Mouse (Mus musculus) lung, postnatal 14 days (tissue): Measurements from ENCODE around the gene Arl15.
A peak's percentile ranks its signal among the peaks of the same experiment; 100 is the strongest.

Experiments used
- DNase-seq: peaks from one replicate; pipeline ENCODE4 v3.0.0; 2021

The Arl15 gene

GRCm38 (mm10) chr13:113937231-113937630, 142.9 kb downstream of the Arl15 start:
- no peak for DNase-seq

GRCm38 (mm10) chr13:113938561-113938960, 144.3 kb downstream of the Arl15 start:
- no peak for DNase-seq

GRCm38 (mm10) chr13:113939097-113939496, 144.8 kb downstream of the Arl15 start:
- no peak for DNase-seq

GRCm38 (mm10) chr13:113939681-113940080, 145.4 kb downstream of the Arl15 start:
- no peak for DNase-seq

GRCm38 (mm10) chr13:113940151-113940550, 145.8 kb downstream of the Arl15 start:
- DNase-seq: no peak

- no peak for DNase-seq
Measured at GRCm38 (mm10) chr13:113941943-113942342, 147.6 kb downstream of the Arl15 start.

GRCm38 (mm10) chr13:113947546-113947945, 153.2 kb downstream of the Arl15 start:
- DNase-seq: no peak

GRCm38 (mm10) chr13:113949708-113950107, 155.4 kb downstream of the Arl15 start:
- DNase-seq: no peak

GRCm38 (mm10) chr13:113950131-113950530, 155.8 kb downstream of the Arl15 start:
- no peak for DNase-seq

GRCm38 (mm10) chr13:113957438-113957837, 163.1 kb downstream of the Arl15 start:
- DNase-seq: no peak

- no peak for DNase-seq
Measured at GRCm38 (mm10) chr13:113964945-113965344, 170.6 kb downstream of the Arl15 start.

- DNase-seq: peak; percentile 57
Measured at GRCm38 (mm10) chr13:113970706-113971105, 176.4 kb downstream of the Arl15 start.

GRCm38 (mm10) chr13:113972401-113972800, 178.1 kb downstream of the Arl15 start:
- DNase-seq: no peak

- DNase-seq: no peak
Measured at GRCm38 (mm10) chr13:113974866-113975265, 180.6 kb downstream of the Arl15 start.

- DNase-seq: no peak
Measured at GRCm38 (mm10) chr13:113975722-113976121, 181.4 kb downstream of the Arl15 start.

GRCm38 (mm10) chr13:113976936-113977335, 182.6 kb downstream of the Arl15 start:
- DNase-seq: no peak

- no peak for DNase-seq
Measured at GRCm38 (mm10) chr13:113980739-113981460, 186.6 kb downstream of the Arl15 start.

GRCm38 (mm10) chr13:113981461-113982000, 187.2 kb downstream of the Arl15 start:
- no peak for DNase-seq

GRCm38 (mm10) chr13:113983633-113984032, 189.3 kb downstream of the Arl15 start:
- no peak for DNase-seq

GRCm38 (mm10) chr13:113984491-113984890, 190.2 kb downstream of the Arl15 start:
- no peak for DNase-seq

- peak; percentile 31 for DNase-seq
Measured at GRCm38 (mm10) chr13:113986864-113987562, 192.7 kb downstream of the Arl15 start.

- no peak for DNase-seq
Measured at GRCm38 (mm10) chr13:113990247-113990646, 195.9 kb downstream of the Arl15 start.

- DNase-seq: no peak
Measured at GRCm38 (mm10) chr13:113990701-113991100, 196.4 kb downstream of the Arl15 start.

- no peak for DNase-seq
Measured at GRCm38 (mm10) chr13:113993066-113993465, 198.8 kb downstream of the Arl15 start.
